Mouse (Mus musculus): Measurements from ENCODE around the gene Nt5c2. TPM values are rescaled to one million over a fixed set of nuclear protein-coding genes. Genes with fewer than 3 reads are reported as not detected.

Nt5c2 gene
- total RNA-seq, 2 experiments from 2014 or later: 70.7 to 71.1 TPM

DNA sequence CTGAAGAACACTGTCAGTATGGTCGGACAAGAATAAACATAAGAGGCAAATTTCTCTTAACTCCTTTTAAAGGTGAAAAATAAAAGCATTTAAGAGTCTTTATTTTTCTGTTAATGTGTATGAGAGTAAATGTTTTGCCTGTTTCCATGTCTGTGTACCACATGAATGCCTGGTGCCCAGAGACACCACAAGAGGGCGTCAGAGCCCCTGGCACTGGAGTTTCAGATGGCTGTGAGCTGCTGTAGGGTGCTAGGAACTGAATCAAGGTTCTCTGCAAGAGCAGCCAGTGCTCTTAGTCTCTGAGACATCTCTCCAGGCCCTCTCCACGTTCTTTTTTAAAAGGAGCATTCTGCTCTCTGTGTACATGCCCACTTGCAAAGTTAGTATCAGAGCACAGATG, 117.8 kb downstream of the Nt5c2 start:
- DNase-seq (ENCODE audit: extremely low spot score in 1 of 2, low spot score in 1 of 2): no peak

DNA sequence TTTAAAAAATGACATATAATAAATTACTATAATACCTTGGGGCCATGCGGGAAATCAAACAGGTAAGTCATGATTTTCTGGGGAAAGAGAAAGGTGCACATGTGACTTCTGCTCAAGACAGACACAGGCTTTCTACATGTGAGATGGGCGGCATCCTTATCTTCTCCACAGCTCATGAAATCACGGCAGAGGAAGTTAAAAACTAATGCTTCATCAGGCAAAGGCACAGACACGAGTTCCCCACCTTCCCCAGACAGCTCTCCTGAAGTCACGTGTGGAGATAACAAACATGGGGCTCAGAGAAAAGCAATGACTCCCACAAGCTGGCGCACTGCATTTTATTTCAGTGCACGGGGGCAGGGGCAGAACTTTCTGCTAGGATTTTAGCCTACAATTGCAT, 121.5 kb downstream of the Nt5c2 start:
- no peak for DNase-seq (ENCODE audit: extremely low spot score in 1 of 2, low spot score in 1 of 2)

DNA sequence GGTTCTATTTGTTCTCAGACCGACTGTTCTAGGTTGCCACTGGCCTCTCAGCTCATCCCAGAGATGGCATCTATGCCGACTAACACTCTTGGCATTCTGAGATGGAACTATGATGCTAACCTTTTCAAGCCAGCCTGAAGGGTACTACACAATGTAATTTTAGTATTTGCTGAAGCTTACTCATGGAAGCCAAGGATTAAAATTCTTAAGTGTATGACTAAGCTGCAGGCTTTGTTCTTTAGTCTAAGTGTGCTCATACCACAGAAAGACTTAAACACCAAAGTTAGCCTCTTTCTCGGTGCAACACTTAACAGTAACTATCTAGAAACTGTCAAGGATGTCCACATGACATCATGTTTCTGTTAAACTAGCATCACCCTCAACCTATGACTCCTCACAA, 122.1 kb downstream of the Nt5c2 start:
- DNase-seq (ENCODE audit: extremely low spot score in 1 of 2, low spot score in 1 of 2): no peak

DNA sequence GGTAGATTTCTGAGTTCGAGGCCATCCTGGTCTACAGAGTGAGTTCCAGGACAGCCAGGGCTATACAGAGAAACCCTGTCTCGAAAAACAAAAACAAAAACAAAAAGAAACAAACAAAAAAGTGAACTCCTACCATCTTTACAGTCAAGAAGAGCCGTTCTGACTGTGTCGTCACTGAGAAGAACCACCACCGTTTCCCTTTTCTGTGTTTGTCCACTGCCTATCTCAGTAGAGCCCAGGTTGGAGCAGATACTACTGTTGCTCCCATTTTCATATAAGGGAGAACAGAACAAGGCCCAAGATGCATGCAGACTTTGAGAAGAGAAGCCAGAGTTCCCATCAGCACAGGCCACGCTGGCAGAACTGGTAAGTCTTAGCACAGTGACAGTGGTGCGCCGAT, 124.3 kb downstream of the Nt5c2 start:
- no peak for DNase-seq (ENCODE audit: extremely low spot score in 1 of 2, low spot score in 1 of 2)

DNA sequence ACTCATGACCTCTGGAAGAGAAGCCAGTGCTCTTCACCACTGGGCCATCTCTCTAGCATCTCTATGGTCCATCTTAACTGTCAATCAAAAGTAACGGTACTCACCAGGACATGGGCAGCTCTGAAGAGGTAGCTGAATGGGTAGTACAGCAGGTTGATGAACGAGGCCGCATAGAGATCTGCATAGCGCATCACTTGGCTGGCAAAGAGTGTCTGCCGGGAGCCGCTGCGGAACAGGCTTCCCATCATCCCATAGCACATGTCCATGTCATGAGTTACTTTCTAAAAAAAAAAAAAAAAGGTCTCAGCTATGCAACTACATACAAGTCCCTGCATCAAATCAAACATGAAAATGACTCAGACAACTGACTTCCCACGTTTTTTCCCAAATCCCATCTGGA, 125.3 kb downstream of the Nt5c2 start:
- DNase-seq (ENCODE audit: extremely low spot score in 1 of 2, low spot score in 1 of 2): no peak

DNA sequence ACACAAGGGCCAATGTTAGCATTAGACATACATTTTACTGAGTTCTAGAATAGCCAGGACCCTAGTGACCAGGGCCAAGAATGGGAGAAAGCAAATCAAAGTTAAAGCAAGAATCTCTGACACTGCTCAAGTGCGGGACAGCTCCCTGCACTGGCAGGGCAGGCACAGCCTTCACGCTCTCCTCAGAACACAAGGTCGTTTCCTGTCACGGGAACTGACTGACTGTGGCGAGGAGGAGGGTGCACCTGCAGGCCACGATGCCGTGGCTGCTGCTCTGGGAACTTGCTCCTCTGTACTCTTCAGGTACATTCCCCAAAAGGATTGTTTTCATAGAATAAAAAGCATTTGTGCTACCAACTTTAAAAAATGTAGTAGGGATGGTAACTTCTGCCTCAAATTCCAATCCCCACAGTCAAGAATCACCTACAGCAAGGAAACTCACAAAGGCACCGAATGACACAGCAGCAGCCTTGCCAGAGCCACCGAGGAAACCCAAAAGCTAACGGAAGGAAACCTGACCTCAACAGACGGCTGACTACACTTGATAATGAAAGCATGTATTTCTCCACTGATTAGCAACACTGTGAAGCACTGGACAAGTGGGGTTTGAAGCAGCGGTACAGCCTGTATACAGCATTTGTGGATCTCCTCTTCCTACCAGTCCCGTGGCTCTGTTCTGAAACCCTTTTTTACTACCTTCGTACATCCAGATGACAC, 127.0 kb downstream of the Nt5c2 start:
- DNase-seq (ENCODE audit: extremely low spot score in 1 of 2, low spot score in 1 of 2): no peak

DNA sequence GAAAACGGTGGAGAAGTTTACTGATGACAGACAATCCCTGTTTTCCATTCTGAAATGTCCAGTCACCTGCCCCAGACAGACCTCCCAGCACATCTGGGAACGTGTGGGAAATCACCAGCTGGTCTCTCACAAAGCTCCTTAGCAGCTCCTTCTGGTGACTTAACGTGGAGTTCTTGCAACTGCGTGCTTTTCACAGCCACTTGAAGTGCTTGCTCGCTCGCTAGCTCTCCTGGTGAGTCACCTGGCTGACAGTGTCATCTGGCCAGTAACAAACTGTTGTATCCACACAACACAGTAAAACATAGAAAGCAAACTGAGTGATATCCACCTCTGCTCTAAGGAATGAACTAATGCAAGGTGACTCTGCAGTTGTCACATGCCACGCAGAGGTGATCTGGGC, 128.1 kb downstream of the Nt5c2 start:
- DNase-seq (ENCODE audit: extremely low spot score in 1 of 2, low spot score in 1 of 2): no peak

DNA sequence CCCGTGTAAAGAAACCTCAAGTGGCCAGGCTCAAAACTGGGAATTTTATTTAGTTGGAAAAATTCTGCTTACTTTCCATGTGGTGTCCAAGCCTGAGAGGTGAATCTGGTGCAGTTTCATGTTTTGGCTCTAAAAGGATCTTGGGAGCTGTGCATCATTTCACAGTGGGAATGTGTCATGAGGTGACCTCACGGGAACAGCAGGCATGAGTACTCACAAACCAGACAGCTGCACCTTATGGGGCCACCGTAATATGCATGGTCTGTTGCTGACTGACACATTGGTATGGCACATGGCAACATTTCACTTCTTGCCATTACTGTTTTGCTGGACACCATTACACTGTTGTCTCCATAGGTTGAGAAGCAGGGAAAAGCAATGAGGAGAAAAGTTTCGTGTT, 129.6 kb downstream of the Nt5c2 start:
- DNase-seq (ENCODE audit: extremely low spot score in 1 of 2, low spot score in 1 of 2): no peak

DNA sequence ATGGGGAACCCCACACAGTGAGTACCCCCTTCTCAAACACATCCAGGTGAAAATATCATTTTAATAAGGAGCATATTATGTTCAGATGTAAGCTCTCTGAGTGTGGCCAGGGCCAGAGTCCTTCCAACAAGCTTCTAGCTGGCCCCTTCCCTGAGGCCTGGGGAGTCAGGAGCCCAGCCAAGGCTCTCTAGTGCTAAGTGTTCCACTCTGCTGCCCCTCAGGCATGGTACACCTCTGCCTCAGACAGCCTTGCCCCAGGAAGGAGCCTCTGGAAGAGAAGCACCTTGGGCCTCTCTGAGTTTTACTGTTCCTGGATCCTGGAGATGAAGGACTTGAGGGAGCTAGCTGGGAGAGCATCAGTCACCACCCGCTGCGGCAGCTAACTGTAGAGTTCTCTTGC, 135.1 kb downstream of the Nt5c2 start:
- no peak for DNase-seq (ENCODE audit: extremely low spot score in 1 of 2, low spot score in 1 of 2)

DNA sequence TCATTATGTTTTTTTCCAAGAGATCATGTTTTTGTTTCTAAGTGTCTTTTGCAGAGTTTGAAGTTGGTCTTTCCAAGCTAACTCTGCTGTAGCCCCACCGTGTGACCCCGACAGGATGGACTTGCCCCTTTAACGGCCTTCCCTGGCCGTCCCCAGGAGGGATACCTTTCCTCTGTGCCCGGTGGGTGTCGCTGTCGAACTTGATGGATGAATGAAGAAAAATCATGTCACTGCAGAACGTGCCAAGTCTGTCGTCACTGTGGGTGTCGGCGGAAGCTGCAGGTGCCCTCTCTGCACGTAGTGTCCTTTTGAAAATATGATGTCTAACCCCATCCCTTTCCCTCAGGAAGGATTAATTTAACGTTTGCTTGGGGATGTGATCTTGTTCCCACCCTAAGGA, 136.6 kb downstream of the Nt5c2 start:
- DNase-seq (ENCODE audit: extremely low spot score in 1 of 2, low spot score in 1 of 2): peak; percentile 49 to 78

DNA sequence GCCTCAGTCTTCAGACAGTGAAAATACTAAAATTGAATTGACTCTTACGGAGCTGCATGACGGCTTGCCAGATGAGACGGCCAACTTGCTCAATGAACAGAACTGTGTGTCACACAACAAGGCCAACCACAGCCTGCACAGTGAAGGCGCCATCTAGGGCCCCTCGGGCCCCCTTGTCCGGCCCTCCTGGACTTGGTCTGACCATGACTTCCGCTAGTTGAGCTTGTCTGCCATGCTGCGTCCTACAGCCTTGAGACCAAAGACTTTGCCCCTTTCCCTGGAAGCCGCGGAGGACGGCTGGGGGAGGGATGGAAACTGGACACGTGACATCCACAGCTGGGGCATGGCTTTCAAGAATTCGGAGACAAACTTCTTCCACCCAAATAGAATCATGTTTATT, 137.1 kb downstream of the Nt5c2 start:
- DNase-seq (ENCODE audit: extremely low spot score in 1 of 2, low spot score in 1 of 2): no peak

DNA sequence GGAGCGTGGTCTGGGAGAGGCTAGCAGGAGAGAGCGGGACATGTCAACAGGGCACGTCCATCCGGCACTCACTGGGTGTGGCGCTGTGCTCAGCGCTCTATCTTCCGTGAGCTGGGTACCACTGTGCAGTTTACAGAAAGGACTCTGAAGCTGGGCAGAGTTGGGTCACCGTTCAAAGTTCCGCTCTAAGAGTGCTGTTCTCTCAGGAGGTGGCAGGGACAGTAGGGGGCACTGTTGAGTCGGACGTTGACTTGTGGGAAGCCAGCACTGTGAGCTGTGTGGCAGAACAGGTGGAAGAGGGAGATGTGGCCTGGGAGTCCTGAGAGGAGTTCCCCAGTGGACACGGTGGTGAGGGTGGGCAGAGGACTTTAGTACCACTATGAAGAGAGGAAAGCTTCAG, 139.2 kb downstream of the Nt5c2 start:
- DNase-seq (ENCODE audit: extremely low spot score in 1 of 2, low spot score in 1 of 2): peak; percentile 82 to 98

DNA sequence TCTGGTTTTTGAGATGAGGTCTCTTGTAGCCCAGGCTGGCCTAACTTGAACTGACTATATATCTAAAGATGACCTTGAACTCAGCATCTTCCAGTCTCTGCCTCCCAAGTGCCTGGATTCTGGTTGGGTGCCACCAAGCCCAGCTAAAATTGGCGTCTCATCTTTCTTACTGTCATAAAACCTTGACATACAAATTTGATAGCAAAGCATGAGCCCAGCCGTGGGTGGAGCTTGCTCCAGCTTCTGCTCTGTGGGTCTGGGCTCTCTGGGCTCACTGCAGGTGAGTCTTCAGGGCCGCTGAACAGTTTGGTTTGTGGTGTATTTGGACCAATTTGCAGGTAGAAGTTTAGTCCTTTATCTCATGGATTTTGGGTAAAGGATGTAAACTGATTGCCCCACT, 141.0 kb downstream of the Nt5c2 start:
- no peak for DNase-seq (ENCODE audit: extremely low spot score in 1 of 2, low spot score in 1 of 2)

DNA sequence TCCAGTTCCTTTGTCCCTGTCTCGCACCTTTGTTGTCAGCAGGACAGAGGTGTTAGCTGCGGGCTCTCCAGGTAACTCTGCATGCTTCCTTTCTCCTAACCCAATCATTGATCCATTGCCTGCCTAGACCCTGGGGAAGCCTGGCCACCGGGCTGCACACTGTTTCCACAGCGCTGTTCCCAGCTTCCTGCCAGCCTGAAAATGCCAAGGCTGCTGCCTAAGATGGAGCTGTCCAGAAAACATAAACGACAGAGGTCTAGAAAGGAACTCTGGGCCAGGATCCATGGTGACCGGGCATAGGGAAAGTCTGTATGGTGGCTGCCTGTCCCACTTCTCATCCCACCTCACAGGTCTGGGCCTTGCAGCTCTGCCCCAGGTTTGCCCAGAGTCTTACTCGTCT, 143.3 kb downstream of the Nt5c2 start:
- no peak for DNase-seq (ENCODE audit: extremely low spot score in 1 of 2, low spot score in 1 of 2)

DNA sequence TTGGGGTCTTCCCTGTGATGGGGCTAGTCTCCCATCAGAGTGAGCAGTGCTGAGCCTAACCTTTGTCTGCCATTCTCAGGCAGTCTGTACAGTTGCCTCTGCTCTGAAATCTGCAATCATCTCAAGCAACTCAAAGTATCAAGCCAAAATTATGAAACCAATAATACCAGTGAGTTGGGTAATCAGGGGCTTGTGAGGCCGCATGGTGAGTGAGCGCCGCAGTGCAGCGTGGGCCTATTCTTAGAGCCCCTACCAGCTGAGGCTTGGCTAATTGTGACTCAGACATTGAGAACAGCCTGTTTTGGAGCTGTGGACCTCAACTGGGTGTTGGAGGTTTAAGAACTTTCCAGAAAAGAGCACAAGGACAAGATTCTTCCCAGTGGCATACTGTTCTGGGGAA, 143.9 kb downstream of the Nt5c2 start:
- DNase-seq (ENCODE audit: extremely low spot score in 1 of 2, low spot score in 1 of 2): no peak

DNA sequence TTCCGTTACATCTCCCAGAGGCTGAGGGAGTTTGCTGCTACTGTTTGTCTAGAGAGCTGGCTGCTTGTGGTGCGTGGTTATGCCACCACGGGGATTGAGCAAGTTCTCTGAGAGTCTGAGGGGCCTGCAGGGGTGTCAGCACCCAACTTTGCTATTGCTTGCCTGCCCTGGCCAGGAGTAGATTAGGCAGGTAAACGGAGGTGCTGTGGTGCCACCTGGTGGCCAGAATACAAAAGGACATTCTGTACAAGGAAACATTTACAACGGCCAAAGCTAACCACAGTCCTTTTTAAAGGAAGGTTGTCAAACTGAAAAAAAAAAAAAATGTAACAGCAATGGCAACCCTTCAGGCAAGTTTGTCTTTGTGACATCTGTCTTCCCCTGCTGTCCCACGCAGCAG, 145.4 kb downstream of the Nt5c2 start:
- peak; percentile 67 to 88 for DNase-seq (ENCODE audit: extremely low spot score in 1 of 2, low spot score in 1 of 2)

DNA sequence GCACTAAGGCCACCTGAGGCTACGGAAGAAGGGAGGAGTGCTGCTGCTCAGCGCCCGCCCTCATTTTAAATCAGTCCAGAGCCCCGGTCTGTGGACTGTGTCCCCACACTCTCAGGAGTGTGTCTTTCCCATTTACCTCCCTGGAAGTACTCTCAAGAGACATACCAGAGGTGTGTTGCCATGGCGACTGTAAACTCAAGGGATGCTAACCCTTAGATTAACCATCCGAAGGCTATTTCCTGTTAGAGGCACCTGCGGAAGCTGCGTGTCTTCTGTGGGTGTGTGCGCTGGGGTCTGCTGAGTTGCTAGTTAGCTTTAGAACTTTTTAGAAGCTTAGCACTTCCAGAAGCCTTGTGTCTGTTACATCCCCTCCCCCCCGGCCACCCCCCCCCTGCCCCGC, 145.9 kb downstream of the Nt5c2 start:
- no peak for DNase-seq (ENCODE audit: extremely low spot score in 1 of 2, low spot score in 1 of 2)

DNA sequence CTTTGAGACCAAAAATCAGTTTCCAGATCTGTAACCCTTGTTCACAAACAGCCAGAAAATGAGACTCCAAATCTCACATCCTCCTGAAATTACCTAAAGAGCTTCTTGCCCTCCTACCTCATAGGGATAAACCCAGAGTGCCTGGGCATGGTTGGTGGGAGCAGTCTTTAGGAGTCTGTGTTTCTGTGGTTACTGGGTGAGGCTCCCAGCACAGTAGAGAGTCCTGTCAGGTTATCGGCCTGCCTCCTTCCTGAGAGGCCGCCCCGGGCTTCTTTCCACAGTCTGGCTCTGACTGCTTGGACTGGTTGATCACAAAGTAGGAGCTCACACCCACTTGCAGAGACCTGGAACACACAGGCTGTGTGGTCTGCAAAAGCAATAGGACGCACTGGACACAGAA, 149.6 kb downstream of the Nt5c2 start:
- DNase-seq (ENCODE audit: extremely low spot score in 1 of 2, low spot score in 1 of 2): no peak

DNA sequence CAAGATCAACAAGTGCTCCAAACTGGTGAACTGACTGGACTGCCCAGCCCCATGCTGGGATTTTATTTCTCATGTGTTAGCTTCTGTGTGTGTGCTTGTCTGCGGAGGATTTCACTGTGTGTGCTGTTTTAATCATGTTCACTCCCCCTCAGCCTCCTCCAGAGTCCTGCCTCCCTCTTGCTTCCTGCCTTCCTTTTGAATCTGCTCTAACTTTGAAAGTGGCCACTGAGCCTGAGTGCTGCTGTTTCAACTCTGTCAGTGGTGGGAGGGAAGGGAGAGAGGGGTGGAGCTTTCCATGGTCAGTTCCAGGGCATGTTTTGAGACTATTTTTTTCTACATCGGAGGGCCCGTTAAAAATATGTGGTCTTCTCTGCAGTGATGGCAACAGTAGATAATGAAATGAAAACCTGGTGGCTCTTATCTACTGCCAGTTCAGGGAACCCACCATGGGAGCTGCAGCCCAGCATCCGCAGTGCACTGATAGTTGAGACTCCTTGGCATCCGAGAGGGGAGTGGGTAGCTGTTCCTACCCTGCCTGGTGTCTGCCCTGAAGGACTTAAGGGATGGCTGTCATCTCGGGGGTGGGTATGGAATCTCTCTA, 150.1 kb downstream of the Nt5c2 start:
- no peak for DNase-seq (ENCODE audit: extremely low spot score in 1 of 2, low spot score in 1 of 2)

DNA sequence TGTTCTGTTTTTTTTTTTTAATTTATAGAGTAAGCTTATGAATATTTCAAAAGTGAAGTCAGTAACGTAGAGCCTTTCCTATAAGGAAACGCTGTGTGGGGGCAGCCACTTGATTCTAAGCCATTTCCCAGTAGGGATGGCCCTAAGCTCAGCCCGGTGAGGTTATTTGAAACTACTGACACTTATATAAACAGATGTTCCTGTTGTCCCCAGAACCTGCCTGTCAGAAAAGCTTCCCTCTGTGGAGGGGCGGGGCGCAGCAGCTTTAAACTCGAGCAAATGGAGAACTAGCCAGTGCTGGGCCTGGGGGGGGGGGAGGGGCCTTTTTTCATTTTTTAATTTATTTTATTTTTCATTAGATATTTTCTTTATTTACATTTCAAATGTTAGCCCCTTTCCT, 150.9 kb downstream of the Nt5c2 start:
- DNase-seq (ENCODE audit: extremely low spot score in 1 of 2, low spot score in 1 of 2): no peak

DNA sequence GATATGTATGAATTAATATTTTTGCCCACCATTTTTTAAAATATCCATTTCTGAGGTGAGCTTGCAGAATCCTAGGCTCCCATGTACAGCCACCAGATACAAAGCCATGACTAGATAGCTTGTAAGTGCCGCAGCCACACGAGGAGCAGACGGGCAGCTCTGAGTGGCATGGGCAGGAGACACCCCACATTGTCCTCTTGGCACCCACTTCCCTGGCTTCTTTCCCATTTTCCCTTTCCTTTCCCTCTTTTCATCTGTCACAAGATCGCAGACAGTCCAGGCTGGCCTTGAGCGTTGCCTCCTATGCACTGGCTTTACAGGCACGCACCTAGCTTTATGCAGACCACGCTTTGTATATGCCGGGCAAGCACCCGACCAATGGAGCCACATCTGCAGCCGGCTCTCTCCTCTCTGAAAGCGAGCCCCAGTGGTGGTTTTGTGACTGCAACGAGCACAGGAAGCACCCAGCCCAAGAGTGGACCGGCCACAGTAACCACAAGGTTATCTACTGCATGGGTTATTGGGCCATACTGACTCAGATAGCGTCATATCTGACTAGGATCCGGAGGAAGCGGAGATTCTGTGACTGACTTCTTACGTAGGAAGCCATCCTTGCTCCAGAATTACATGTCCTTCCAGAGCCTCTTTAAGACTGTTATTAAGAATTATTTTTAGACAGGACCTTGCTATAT, 151.6 kb downstream of the Nt5c2 start:
- no peak for DNase-seq (ENCODE audit: extremely low spot score in 1 of 2, low spot score in 1 of 2)

DNA sequence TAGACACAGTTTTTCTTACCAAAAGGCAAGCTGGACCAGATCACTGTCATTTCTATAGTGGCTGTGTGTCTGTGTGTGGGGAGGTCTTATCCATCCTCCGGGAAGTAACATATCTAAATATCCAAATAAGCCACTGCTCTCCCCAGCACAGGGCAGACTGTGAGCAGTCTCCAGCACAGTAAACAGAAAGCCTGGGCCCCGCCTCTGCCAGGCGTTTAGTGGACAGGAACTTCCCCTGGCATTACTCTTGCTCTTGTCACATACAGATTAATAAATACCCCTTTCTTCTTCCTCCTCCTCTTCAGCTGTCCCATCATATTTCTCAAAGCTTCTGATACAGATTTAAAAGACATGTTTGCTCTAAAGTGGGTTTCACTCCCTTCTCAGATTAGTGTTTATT, 152.4 kb downstream of the Nt5c2 start:
- no peak for DNase-seq (ENCODE audit: extremely low spot score in 1 of 2, low spot score in 1 of 2)

All from layer of hippocampus, postnatal 25 days (tissue).